Mouse (Mus musculus): ENCODE measurements around the gene Ptpn14. TPM values are rescaled to one million over a fixed set of nuclear protein-coding genes. Genes with fewer than 3 reads are reported as not detected.
A peak's percentile ranks its signal among the peaks of the same experiment; 100 is the strongest.

The Ptpn14 gene
- polyA plus RNA-seq, 1 experiment from 2014 or later = 6.7 TPM

DNA sequence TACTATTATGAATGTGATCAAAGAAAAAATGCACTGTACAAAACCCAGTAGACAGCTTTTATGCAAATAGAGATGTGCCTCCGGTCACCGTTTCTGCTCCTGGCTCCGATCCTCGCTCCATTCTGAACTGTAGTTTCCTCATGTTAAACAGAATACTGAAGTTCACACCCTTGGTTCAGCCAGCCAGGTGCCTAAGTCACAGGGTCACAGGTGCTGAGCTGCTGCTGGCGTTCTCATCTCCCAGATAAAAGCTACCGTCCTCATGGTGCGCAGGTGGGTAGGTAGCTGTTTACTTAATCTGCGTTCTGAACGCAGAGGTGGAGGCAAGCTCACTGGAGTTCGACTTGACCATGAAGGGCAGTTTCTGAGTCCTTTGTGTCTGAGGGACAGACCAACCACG, 75.7 kb downstream of the Ptpn14 start:
- no peaks in the 10 kb centered on the region for H3K27me3 ChIP-seq (replicated peaks; ENCODE audit: low read depth, poor library complexity, severe bottlenecking)
- WGBS = 92% methylated on average over 11 of the region's 11 CpGs
- peaks cover 16% of the 10 kb centered on the region for H3K4me1 ChIP-seq
- no peak for DNase-seq (ENCODE audit: low spot score)
- no peak overlapping the region for H3K27ac ChIP-seq (replicated peaks)
- H3K4me3 ChIP-seq = no peak overlapping the region
- no peaks in the 10 kb centered on the region for H3K9me3 ChIP-seq
- H3K36me3 ChIP-seq (replicated peaks) = peaks cover 14% of the 10 kb centered on the region

DNA sequence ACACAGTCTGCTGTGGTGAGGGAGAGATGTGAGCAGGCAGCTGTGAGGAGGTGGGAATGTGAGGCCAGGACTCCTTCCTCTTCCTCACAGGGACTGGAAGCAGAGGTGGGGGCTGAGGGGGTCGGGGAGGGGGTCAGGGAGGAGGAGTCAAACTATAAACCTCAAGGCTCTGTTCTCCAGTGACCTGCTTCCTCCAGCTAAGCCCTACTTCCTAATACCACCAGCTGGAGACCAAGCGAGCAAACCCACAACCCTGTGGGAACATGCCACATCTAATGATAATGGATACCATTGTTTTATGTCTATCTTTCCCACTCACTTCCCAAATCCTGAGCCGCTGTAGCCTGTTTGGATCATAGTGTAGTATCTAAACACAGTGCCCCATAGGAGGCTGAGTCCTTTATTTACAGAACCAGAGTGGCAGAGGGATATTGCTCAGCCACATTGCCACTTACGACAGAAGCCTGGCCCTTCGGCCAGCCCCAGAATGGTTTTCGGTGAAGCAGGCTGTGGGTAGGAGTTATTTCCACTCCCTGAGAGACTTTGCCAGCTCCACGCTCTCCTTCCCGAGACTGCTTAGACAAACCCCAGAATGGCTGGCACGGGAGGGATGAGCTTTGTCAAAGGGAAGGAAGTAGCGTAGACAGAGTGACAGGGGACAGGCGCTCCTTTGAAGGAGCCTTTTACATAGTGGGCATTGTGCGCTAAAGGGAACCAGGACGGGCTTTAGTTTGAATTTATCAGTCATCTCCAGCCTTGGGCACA, 78.6 kb downstream of the Ptpn14 start:
- H3K27me3 ChIP-seq (replicated peaks; ENCODE audit: low read depth, poor library complexity, severe bottlenecking) = no peaks in the 10 kb centered on the region
- H3K27ac ChIP-seq (replicated peaks) = no peak overlapping the region
- H3K36me3 ChIP-seq (replicated peaks) = peaks cover 14% of the 10 kb centered on the region
- no peak overlapping the region for H3K4me3 ChIP-seq
- no peaks in the 10 kb centered on the region for H3K9me3 ChIP-seq
- no peak for DNase-seq (ENCODE audit: low spot score)
- 73% methylated on average over 13 of the region's 13 CpGs for WGBS
- peaks cover 12% of the 10 kb centered on the region for H3K4me1 ChIP-seq

DNA sequence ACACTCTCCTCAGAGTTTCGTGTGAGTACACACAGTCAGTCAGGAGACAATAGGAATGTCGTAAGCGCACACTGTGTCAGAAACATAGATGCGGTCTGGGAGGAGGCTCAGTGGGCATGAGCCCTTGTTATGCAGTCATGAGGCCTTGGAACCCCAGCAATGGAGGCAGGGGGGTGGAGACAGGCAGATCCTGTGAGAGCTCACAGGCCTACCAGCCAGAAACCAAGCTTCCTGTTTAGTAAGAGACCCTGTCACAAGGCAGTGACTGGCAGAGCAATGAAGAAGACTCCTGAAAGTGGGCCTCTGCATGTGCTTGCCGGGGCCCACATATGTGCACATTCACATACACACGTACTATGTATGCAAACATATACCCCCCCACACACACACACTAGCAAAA, 79.9 kb downstream of the Ptpn14 start:
- Histone ChIP-seq H3K4me3 (no peak overlapping the region), H3K27me3 (replicated peaks; ENCODE audit: low read depth, poor library complexity, severe bottlenecking) (no peaks in the 10 kb centered on the region), H3K27ac (replicated peaks) (no peak overlapping the region), H3K36me3 (replicated peaks) (peaks cover 4% of the 10 kb centered on the region; the same call in 1 of the 2 replicates), H3K4me1 (peaks cover 12% of the 10 kb centered on the region), H3K9me3 (no peaks in the 10 kb centered on the region)
- 90% methylated on average over 6 of the region's 6 CpGs for WGBS
- no peak for DNase-seq (ENCODE audit: low spot score)

DNA sequence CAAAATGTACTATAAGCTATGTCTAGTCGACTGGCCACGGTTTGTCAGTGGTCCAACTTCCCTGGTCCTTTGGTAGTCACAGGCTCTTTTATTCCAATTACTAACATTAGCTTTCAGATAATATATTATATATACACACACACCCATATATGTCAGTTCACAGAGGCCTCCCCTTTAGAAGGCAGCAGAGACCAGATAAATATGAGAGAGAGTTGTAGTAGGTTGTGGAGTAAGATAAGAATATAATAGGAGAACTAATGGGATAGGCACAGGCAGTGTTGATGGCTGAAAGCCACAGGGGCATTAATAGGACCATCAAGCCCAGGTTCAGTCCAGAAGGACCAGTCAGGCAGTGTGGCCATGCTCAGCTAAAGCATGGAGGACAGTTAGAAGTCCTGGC, 80.4 kb downstream of the Ptpn14 start:
- H3K27ac ChIP-seq (replicated peaks) = no peak overlapping the region
- H3K27me3 ChIP-seq (replicated peaks; ENCODE audit: low read depth, poor library complexity, severe bottlenecking) = no peaks in the 10 kb centered on the region
- no peak for DNase-seq (ENCODE audit: low spot score)
- no peaks in the 10 kb centered on the region for H3K9me3 ChIP-seq
- peaks cover 4% of the 10 kb centered on the region; the same call in 1 of the 2 replicates for H3K36me3 ChIP-seq (replicated peaks)
- H3K4me3 ChIP-seq = no peak overlapping the region
- peaks cover 12% of the 10 kb centered on the region for H3K4me1 ChIP-seq
- 95% methylated on average over 2 of the region's 2 CpGs for WGBS

DNA sequence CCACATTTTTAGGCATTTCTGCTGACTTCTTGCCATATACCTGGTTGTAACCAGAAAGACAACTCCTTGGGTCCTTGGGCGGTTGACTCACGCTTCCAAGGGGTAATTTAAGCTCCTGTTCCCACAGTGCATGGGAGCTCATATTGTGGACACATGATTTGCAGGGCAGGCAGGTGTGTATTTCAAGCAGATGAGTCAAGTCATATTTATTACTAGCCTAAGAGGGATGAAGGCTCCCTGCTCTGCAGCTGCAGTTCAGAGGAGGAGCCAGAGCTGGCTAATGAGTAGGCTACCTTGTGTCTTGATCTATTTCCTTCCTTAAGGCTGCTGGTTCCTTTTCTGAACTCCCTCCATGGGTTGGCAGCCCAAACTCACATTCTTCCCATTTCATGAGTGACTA, 83.7 kb downstream of the Ptpn14 start:
- Histone ChIP-seq H3K27me3 (replicated peaks; ENCODE audit: low read depth, poor library complexity, severe bottlenecking) (no peaks in the 10 kb centered on the region), H3K27ac (replicated peaks) (no peak overlapping the region), H3K4me1 (peaks cover 10% of the 10 kb centered on the region), H3K36me3 (replicated peaks) (peaks cover 4% of the 10 kb centered on the region; the same call in 1 of the 2 replicates), H3K4me3 (no peak overlapping the region), H3K9me3 (no peaks in the 10 kb centered on the region)
- DNase-seq (ENCODE audit: low spot score) = no peak
- 89% methylated on average over 2 of the region's 2 CpGs for WGBS

DNA sequence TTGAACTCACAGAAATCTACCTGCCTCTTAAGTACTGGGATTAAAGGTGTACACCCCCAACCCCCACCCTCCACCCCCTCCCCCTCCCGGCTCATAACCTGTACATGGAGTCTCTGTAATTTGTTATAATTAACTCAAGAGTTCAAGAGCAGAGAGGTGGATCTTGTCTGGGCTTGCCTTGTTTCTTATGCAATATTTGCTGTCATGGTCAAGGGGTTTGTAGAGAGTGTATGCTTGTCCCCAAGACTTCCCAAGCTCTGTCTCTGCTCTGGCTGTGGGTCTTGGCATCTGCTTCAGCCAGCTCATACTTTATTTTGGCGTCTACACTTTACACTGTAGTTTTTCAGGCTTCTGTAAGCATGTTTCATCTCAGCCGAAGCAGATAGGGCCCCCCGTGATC, 86.3 kb downstream of the Ptpn14 start:
- no peak overlapping the region for H3K4me3 ChIP-seq
- no peaks in the 10 kb centered on the region for H3K27me3 ChIP-seq (replicated peaks; ENCODE audit: low read depth, poor library complexity, severe bottlenecking)
- no peaks in the 10 kb centered on the region for H3K9me3 ChIP-seq
- WGBS = 87% methylated on average over 4 of the region's 4 CpGs
- no peaks in the 10 kb centered on the region for H3K36me3 ChIP-seq (replicated peaks)
- peaks cover 12% of the 10 kb centered on the region for H3K4me1 ChIP-seq
- no peak overlapping the region for H3K27ac ChIP-seq (replicated peaks)
- DNase-seq (ENCODE audit: low spot score) = no peak

DNA sequence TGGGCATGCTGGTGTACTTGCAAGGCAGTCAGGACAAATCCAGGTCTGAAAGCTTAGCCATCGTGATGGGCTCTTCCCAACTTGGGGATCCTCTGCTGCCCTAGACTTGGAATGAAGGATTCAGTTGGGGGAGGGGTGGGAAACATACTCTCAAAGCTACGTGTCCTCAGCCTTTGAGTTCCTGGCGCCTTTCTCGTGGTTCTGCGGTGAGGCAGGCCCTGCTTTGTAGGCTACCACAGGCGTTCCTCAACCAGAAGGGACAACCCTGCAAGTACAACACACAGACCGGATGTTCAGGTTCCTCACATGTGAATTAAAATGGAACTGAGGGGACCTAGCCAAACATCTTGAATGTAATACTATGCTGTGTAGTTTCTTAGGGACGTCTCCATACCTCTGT, 89.0 kb downstream of the Ptpn14 start:
- H3K27ac ChIP-seq (replicated peaks) = no peak overlapping the region
- H3K27me3 ChIP-seq (replicated peaks; ENCODE audit: low read depth, poor library complexity, severe bottlenecking) = no peaks in the 10 kb centered on the region
- H3K4me3 ChIP-seq = no peak overlapping the region
- no peak for DNase-seq (ENCODE audit: low spot score)
- H3K36me3 ChIP-seq (replicated peaks) = no peaks in the 10 kb centered on the region
- WGBS = 87% methylated on average over 8 of the region's 8 CpGs
- H3K9me3 ChIP-seq = no peaks in the 10 kb centered on the region
- peaks cover 30% of the 10 kb centered on the region for H3K4me1 ChIP-seq

DNA sequence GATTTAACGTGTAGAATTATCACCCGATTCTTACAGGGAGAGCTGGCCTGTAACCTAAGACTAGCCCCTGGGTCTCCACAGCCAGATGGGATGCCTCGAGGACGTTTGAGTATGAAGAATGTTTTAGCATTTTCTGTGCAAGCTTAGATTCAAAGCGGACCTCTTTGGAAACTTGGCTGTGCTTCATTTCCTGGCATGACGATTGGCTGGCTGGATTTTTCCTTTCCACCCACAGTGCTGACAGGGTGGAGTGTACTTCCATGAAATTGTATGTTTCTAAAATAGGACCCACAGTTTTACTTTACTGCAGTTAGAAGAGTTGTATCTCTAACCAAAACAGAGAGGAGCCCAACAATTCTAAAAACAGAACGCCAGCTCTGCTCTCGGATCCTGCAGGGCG, 89.7 kb downstream of the Ptpn14 start:
- Histone ChIP-seq H3K4me1 (peaks cover 35% of the 10 kb centered on the region), H3K27me3 (replicated peaks; ENCODE audit: low read depth, poor library complexity, severe bottlenecking) (no peaks in the 10 kb centered on the region), H3K9me3 (no peaks in the 10 kb centered on the region), H3K36me3 (replicated peaks) (no peaks in the 10 kb centered on the region), H3K27ac (replicated peaks) (no peak overlapping the region), H3K4me3 (no peak overlapping the region)
- WGBS = 77% methylated on average over 9 of the region's 9 CpGs
- DNase-seq (ENCODE audit: low spot score) = no peak

DNA sequence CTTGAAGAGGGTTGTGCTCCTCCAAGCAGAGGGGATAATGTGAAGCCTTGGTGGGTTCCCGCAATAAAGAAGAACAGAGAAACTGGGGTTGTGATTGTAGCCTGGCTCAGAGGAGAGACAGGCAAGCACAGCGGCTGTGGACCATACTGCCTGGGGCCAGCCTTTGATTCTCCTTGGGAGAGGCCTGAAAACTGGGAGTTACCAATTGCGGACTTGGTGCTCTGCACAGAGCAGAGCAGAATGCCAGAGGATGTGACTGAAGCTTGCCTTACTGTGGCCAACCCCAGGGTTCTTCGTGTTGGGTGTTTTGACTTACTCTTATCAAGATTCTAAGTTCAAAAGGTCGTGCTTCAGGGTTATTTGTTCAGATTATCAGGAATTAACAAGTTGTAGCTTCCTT, 92.0 kb downstream of the Ptpn14 start:
- Histone ChIP-seq H3K27ac (replicated peaks) (no peak overlapping the region), H3K4me1 (peaks cover 32% of the 10 kb centered on the region), H3K36me3 (replicated peaks) (peaks cover 13% of the 10 kb centered on the region), H3K27me3 (replicated peaks; ENCODE audit: low read depth, poor library complexity, severe bottlenecking) (no peaks in the 10 kb centered on the region), H3K4me3 (no peak overlapping the region), H3K9me3 (no peaks in the 10 kb centered on the region)
- DNase-seq (ENCODE audit: low spot score) = no peak
- WGBS = 62% methylated on average over 5 of the region's 5 CpGs

DNA sequence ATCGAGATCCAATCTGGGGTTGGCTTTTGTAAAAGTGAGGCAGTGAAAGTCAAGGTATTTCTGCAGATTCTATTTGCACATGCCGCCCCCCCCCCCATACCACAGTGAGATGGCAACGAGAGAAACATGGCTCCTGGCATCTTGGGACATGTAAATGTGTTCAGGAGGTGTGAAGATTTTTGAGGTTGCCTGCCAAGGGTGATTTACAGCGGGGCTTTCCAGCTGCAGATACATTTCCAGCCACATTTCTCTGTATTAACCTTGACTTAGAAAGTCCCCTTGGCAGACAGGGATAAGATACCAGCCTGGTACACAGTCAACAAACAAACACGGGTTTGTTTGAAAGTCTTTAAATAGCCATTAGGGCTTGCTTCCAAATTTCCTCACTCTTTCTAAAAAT, 96.4 kb downstream of the Ptpn14 start:
- H3K36me3 ChIP-seq (replicated peaks) = peaks cover 48% of the 10 kb centered on the region
- no peak overlapping the region for H3K27ac ChIP-seq (replicated peaks)
- no peaks in the 10 kb centered on the region for H3K27me3 ChIP-seq (replicated peaks; ENCODE audit: low read depth, poor library complexity, severe bottlenecking)
- WGBS = 89% methylated on average over 5 of the region's 5 CpGs
- H3K9me3 ChIP-seq = no peaks in the 10 kb centered on the region
- H3K4me3 ChIP-seq = no peak overlapping the region
- H3K4me1 ChIP-seq = peaks cover 22% of the 10 kb centered on the region
- no peak for DNase-seq (ENCODE audit: low spot score)

DNA sequence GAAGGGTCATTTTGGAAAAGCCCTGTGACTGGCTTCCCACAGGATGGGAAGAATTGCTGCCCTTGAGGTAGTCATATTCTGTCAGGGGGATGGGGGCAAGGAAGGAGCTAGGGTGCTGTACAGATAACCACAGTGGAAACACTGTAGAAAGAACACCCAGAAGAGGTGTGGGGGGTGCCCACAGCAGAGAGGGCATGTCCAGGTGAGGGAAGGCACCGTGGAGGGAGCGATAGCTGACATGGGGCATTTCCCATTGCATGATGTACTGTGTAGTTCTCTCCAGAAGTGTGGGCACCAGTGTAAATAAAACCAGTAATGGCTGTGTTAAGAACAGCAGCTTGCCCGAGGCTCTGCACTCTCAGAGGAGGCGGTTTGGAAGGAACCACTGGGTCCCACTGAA, 102.3 kb downstream of the Ptpn14 start:
- Histone ChIP-seq H3K9me3 (no peaks in the 10 kb centered on the region), H3K36me3 (replicated peaks) (peaks cover 40% of the 10 kb centered on the region), H3K27ac (replicated peaks) (0 out of 2 replicates have a peak overlapping the region, but pooled peaks have one; percentile 4), H3K4me1 (peaks cover 30% of the 10 kb centered on the region), H3K27me3 (replicated peaks; ENCODE audit: low read depth, poor library complexity, severe bottlenecking) (no peaks in the 10 kb centered on the region), H3K4me3 (no peak overlapping the region)
- WGBS = 56% methylated on average over 4 of the region's 4 CpGs
- DNase-seq (ENCODE audit: low spot score) = no peak

DNA sequence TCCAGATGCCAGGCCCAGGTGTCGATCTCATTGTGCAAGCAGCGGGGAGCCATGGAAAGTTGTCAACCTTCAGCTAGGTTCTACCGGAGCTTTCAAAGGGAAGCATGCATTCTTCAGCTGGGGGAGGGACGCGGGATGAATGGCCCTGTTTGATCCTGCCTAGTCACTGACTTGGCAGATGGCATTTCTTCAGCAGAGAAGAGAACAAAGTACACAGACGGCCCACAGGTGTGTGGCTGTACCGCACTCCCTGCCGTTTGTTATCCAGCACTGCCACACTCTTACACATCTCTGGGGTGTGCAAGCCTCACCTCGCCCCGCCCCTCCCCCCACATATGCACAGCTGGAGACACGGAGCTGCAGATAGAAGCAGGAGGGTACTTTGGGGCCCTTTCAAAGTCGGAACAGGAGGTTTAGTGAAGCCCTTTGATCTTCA, 102.7 kb downstream of the Ptpn14 start:
- WGBS = 21% methylated on average over 12 of the region's 12 CpGs
- peak; percentile 45 for DNase-seq (ENCODE audit: low spot score)
- H3K9me3 ChIP-seq = no peaks in the 10 kb centered on the region

DNA sequence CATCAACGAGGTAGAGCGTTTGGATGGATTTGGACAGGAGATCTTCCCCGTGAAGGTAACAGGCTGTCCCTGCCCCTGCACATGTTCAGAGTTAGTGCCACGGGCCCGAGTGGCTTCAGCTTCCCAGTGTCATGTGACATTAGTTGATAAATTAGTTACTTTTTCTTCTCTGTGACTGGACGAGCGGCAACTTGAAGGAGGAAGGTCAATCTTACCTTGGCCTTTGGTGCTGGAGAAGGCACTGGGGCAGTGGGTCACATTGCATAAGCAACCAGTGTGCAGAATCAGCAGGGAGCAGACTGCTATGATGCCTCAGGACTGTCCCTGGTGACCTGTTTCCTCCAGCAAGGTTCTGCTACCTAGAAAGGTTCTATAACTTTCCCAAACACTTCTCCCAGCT, 105.3 kb downstream of the Ptpn14 start:
- H3K36me3 ChIP-seq (replicated peaks) = peaks cover 32% of the 10 kb centered on the region
- no peaks in the 10 kb centered on the region for H3K9me3 ChIP-seq
- H3K4me3 ChIP-seq = no peak overlapping the region
- 74% methylated on average over 7 of the region's 7 CpGs for WGBS
- H3K4me1 ChIP-seq = peaks cover 30% of the 10 kb centered on the region
- no peak overlapping the region for H3K27ac ChIP-seq (replicated peaks)
- H3K27me3 ChIP-seq (replicated peaks; ENCODE audit: low read depth, poor library complexity, severe bottlenecking) = no peaks in the 10 kb centered on the region
- DNase-seq (ENCODE audit: low spot score) = no peak

More for the DNA sequence above, 102.7 kb downstream of the Ptpn14 start:
- no peak overlapping the region for H3K4me3 ChIP-seq
- H3K27ac ChIP-seq (replicated peaks) = peak overlapping the region; percentile 4; the same call in 1 of the 2 replicates
- peaks cover 30% of the 10 kb centered on the region for H3K4me1 ChIP-seq
- H3K36me3 ChIP-seq (replicated peaks) = peaks cover 38% of the 10 kb centered on the region
- no peaks in the 10 kb centered on the region for H3K27me3 ChIP-seq (replicated peaks; ENCODE audit: low read depth, poor library complexity, severe bottlenecking)
